Mouse (Mus musculus) layer of hippocampus, adult 9-10 months (tissue): ENCODE measurements around the gene March6.

ENCODE experiments used
- DNase-seq: peaks from one replicate; pipeline ENCODE4 v3.0.0; 2022; ENCODE audit warnings: low spot score

Gene March6

GRCm38 (mm10) chr15:31454096-31454860 lies 76.6 kb downstream of the March6 start:
- DNase-seq, result no peak

- peak; percentile 71 for DNase-seq
Measured at GRCm38 (mm10) chr15:31453098-31453916, 77.5 kb downstream of the March6 start, which contains the start of gene Ropn1l. Ropn1l (minus strand) TSS chr15:31453737.

DNA sequence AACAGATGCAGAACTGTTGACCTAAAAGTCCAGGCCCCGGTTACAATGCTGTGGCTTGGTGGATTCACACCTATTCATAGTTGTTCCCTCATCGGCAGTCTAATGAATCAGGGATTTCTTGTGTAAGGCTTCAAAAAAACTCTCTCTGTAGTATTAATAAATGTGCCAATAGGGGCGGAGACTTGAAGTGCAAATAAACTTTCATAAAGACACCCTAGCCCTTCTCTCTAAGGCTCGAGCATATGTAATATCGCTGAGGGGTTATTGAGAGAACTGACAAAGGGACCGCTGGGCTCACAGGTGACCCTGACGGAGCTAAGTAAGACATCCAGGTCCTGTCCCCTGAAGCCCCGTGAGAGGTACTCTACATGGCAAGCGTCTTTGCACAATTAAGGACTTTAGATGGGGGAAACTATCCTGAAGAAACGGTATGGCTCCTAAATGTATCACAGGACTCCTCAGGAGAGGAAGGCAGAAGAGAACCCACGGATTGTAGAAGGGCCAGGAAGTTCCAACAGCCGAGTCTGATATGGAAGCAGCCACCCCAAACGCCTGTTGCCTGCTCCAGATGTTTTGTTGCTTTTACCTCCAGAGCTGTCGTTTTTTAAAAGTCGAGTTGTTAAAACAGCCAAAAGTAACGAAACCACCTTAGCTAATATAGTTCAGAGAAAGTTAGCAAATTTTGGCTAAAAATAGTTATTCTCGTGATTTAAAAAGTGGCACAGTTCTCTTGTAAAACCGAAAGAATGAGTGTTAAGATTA lies 78.3 kb downstream of the March6 start:
- DNase-seq, result no peak

- no peak for DNase-seq
Measured at GRCm38 (mm10) chr15:31449772-31450171, 81.1 kb downstream of the March6 start.

- no peak for DNase-seq
Measured at GRCm38 (mm10) chr15:31447121-31447520, 83.7 kb downstream of the March6 start.

DNA sequence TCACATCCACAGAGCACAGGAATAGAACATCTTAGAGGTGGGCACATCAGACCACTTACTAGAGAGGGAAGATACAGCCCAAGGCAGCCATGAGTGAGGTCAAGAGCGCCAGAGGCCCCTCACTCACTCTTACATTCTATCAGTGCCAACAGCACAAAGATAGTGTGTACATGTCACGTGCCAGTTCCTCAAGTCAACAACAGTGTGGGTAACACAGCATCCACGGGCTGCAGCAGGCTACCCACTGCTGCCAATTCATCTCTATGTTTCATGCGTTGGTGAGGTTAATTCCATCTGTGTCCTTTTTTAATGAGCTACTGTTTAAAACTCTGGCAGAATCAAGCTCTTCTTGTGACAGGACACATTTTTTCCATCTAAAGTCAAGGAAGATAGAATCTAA lies 88.2 kb downstream of the March6 start:
- no peak for DNase-seq

GRCm38 (mm10) chr15:31441996-31442395 lies 88.9 kb downstream of the March6 start:
- no peak for DNase-seq

- no peak for DNase-seq
Measured at GRCm38 (mm10) chr15:31436811-31437210, 94.0 kb downstream of the March6 start.

GRCm38 (mm10) chr15:31436083-31436482 lies 94.8 kb downstream of the March6 start:
- DNase-seq, result no peak

DNA sequence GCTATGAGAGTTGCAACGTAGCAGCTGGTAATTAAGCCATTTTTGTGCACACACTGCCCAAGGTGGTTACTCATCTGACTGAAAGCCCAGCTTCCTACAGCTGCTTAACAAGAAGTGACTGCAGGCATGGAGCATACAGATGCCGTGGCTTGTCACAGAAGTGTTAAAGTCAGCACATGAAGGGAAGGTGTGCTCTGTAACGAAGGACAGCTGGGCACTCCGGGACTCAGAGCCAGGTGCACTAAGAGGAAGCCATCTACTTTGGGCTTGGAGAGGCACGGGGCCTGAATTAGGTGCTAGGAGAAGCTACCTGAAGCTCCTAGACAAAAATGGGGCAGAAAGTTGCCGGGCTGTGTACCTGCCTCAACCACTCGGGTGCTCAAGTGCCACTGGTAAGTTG lies 97.1 kb downstream of the March6 start:
- DNase-seq, result no peak

DNA sequence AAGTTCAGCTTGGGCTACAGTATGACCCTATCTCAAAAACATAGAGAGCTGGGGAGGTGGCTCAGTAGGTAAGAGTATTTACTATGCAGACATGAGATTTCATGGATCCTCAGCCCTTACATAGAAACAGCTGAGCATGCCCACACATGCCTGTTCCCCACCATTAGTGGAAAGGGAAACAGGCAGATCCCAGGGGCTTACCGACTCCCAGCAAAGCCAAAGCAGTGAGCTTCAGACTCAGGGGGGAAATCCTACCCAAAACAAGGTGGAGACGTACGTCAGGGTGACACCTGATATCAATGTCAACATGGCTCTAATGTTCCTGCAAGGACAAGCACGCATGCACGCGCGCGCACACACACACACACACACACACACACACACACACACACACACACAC lies 99.0 kb downstream of the March6 start:
- DNase-seq, result no peak

- DNase-seq, result no peak
Measured at GRCm38 (mm10) chr15:31430014-31430413, 100.8 kb downstream of the March6 start.

DNA sequence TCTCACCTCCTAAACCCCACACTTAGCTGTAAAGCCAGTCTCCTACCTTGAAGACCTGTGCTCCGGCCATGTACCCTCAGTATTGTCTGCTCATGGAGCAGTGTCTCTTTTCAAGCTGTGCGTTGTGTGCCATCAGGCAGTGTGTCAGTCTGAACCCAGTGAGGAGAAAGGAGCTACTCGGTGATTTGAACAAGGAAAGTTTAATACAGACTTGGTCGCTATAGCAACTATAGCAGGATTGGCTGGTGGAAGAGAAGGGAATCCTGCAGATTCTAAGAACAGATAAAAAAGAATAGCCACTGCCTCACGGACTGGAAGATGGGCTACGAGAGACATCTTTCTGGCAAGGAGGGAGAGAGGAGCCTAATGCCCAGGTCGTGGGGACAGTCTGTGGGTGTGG lies 101.4 kb downstream of the March6 start:
- no peak for DNase-seq

GRCm38 (mm10) chr15:31428571-31428970 lies 102.3 kb downstream of the March6 start:
- no peak for DNase-seq

GRCm38 (mm10) chr15:31427390-31427789 lies 103.5 kb downstream of the March6 start:
- no peak for DNase-seq

GRCm38 (mm10) chr15:31426066-31426706 lies 104.7 kb downstream of the March6 start:
- DNase-seq, result no peak

DNA sequence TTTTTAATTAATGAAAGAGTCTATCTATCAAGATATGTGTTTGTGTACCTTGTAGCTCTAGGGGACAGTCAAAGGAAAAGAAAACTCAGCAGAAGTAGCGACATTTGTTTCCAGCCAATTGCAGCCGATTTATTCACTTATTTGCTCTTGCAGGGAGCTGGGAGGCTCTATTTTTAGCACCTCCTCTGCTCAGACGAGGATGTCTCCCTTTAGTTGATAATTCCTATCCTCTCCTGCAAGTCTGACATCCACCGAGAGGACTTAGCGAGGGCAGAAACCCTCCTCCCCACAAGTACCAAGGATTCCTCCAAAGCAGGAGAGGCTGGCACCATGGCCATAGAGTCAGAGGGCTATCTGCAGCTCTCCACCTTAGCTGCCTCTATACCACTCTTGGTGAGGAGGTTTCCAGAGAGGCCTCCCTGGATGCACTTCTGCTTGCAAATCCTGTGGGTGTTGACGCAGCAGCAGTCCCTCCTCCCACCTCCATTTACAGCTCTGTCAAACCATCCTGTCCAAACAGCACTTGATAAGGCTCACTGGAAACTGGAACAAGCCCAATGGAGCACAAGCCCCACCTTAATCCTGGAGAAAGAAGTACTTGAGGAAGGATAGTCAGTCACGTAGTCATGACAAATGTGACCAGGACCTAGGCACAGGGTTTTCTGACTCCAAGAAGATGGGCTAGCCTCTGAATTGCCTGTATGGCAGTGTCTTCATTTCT lies 108.0 kb downstream of the March6 start:
- DNase-seq, result no peak

DNA sequence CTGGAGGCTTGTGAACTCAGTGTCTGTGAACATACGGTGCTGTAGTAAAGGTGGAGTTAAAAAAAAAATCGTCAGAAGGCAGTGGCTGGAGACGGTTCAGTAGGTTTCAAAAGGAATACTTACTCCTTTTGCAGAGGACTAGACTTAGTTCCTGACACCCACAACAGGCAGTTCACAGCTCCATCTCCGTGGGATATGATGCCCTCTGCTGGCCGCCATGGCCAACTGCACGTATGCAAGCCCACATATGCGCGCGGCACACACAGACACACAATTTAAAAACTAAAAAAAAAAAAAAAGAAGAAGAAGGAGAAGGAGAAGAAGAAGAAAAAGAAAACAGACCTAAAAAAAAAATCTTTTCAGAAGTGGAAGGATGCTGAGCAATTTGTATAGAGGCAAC lies 111.8 kb downstream of the March6 start:
- DNase-seq, result no peak

DNA sequence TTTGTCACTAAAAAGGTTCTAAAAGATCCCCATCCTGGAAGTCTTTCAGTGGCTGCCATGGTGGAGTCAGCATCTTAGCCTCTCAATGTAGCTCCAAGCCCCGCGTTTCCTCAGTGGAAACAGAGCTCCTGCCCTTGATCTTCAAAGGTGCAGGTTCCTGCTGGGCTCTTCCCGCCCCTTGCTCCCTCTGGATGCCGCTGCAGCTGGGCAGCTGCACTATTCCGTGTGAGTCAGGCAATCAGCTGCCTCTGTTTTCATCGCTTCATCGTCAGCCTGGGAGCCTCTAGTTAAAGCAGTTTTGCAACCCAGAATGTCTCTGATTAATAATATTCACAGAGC lies 112.2 kb downstream of the March6 start:
- DNase-seq, result no peak

GRCm38 (mm10) chr15:31417796-31418685 lies 112.8 kb downstream of the March6 start:
- DNase-seq, result peak; percentile 51
